Mouse (Mus musculus) T-helper 17 cell (primary cell): ENCODE data around the gene Scnm1.
"Not testable (repeated sequence)": the region's sequence is repeated elsewhere in the genome, so short reads cannot be mapped to it uniquely, and the experiment has no call there.

Source experiments
- in situ Hi-C, 2 experiments: fragments of 300-600 bp; cut with MboI, MseI; formaldehyde crosslinking; loops; 1 replicate in 1 of 2; 2 replicates in 1 of 2; pipeline ENCODE4 v1.15.1; 2025; ENCODE audit warnings: high pct_unique_total_duplicates in 2 of 2

Scnm1 gene

DNA sequence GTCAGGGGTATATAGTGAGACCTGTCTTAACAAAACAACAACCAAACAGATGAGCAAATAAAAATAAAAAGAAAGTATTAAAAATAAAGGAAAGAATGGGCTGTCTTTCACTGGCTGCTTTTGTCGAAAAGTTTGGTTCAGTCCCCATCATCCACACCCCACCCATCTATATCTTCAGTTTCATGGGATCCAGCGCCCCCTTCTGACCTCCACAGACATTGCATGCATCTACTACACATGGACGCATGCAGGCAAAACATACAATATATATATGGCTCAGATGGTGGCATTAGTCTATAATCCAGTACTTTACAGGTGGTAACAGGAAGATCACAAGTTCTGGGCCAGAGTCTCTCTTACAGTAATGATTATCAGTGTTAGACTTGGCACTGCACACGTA lies 20.1 kb upstream of the Scnm1 start:
- in situ Hi-C loops, result no loop called here

DNA sequence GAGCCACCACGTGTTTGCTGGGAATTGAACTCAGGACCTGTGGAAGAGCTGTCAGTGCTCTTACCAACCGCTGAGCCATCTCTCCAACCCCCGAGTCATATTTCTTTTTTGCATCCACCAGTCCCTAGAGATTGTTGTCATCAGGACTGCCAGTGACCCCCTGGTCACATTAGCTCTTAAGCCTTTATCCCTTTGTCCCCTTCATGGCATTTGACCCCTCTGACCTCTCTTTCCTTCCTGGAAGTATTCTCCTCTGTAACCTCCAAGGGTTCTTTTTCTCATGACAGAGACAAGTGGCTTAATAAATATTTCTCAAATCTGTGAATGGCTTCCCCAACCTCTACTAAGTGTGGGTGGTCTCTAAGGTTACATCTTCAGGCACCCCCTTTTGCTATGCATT lies 14.1 kb upstream of the Scnm1 start:
- in situ Hi-C loops, result loop anchor here in 1 of 2 experiments (10.0 kb wide), 1 partner anchor 117 kb away; no protein-coding TSS in a partner anchor

GRCm38 (mm10) chr3:95142617-95143011 lies 8.8 kb upstream of the Scnm1 start:
- in situ Hi-C loops, result loop anchor here in 1 of 2 experiments (5.0 to 10.0 kb wide), 2 partner anchors 70 to 122 kb away; no protein-coding TSS in a partner anchor

GRCm38 (mm10) chr3:95141952-95142616 lies 8.3 kb upstream of the Scnm1 start, which contains the start of gene Tnfaip8l2:
Tnfaip8l2 (minus strand) TSS chr3:95142360.
- in situ Hi-C loops, result loop anchor here in 1 of 2 experiments (5.0 to 10.0 kb wide), 2 partner anchors 70 to 123 kb away; no protein-coding TSS in a partner anchor

DNA sequence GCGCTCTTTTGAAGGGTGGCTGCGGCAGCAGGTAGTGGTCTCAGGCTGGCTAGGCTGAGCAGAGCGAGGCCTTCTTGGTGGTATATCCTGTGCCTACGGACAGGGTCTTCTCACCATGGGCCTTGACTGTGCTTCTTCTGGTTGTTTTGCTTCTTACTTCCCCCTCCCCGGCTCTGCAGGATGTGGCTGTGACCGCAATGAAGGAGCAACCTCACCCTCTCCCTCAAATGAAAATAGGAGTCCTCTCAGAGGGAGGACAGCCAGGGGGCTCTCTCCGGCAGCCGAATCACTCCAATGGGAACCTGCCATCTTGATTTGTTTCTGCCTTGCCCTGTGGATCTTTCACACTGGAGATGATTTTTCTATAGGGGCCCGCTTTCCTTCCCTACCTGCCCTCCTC lies 7.7 kb upstream of the Scnm1 start:
- in situ Hi-C loops, result loop anchor here in 1 of 2 experiments (5.0 to 10.0 kb wide), 2 partner anchors 71 to 123 kb away; no protein-coding TSS in a partner anchor

DNA sequence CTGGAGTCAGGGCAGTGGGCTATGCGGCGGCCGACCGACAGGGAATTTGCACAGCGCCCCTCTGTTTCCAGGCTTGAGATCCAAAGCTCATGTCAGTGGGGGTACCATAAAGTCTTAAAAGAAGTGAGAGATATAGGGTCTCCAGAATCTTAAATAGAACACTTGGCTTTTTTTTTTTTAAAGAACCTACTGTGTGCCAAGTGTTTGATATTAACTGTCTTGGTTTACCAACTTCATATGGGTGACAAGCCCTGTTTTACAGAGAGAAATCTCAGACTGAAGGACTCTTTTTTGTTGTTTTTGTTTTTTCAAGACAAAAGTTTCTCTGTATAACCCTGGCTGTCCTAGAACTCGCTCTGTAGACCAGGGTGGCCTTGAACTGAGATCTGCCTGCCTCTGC lies 7.0 kb upstream of the Scnm1 start:
- in situ Hi-C loops, result loop anchor here in 1 of 2 experiments (5.0 to 10.0 kb wide), 2 partner anchors 72 to 124 kb away; no protein-coding TSS in a partner anchor

- in situ Hi-C loops, result loop anchor here in 1 of 2 experiments (5.0 to 10.0 kb wide), 2 partner anchors 72 to 125 kb away; no protein-coding TSS in a partner anchor
Measured at GRCm38 (mm10) chr3:95140289-95140595, 6.4 kb upstream of the Scnm1 start.

GRCm38 (mm10) chr3:95139586-95140288 lies 5.9 kb upstream of the Scnm1 start:
- in situ Hi-C loops, result loop anchor here (5.0 to 10.0 kb wide), 3 partner anchors 73 to 1212 kb away; no protein-coding TSS in a partner anchor

DNA sequence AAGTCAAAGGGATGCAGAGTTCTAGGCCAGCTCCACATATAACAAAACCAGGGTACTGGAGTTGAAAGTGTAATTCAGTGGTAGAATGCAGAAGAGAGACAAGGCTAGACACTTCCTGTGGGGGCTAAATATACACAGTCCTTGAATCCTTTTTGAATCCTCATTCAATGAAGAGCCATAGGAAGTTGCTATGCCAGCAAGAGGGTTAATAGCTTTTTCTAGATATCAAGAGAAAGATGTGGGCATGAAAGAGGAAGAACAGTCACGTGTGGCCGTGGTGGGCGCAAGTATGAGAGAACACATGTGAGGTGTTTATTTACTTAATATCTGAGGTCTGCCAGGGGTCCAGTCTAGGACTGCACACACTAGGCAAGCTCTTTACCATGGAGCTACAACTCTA lies 2.5 kb upstream of the Scnm1 start:
- in situ Hi-C loops, result loop anchor here (5.0 kb wide), 1 partner anchor 1209 kb away; no protein-coding TSS in a partner anchor

DNA sequence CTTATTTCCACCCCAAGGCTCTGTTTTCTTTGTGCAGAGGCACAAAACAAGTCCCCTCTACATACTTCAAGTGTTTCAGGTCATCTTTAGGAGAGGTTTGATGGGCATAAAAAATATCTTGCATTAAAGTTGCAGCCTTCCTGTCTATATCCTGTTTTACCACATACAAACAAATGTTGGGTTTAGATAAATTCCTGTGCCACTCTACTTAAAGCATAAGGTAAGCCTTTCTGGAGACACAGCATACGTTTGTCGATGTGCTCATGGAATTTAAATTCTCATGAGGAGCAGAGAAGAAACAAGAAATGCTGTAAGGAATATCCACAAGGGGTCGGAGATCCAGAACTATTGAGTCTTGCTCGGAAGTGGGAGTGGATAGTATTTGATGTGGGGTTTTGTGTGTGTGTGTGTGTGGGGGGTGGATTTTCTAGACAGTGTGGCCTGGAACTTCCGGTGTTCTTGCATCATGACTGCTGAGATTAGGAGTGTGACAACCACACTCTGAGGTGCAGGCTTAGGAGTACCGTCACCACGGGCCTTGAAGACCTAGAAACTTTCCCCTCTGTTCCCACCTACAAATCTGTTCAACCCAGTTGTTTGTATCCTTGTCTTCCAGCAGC lies 1.7 kb upstream of the Scnm1 start:
- in situ Hi-C loops, result loop anchor here (5.0 kb wide), 1 partner anchor 1208 kb away; no protein-coding TSS in a partner anchor

DNA sequence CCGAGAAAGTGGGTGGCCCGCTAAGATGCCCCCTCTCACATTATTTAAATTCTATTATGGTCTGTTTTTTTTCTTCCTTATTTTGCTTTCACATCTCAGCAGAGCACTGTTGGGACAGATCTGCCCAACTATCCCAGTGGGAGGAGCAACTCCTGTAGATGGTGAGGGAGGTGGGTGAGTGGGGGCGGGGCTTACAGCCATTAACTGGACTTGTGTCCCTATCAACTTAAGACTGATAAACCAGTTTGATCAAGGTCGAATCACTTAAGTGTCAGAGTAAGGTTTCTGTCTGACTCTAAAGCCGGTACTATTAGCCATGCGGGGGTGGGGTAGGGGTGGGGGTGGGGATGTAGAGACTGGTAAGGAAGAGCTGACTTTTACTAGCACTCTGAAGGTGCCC lies 1.2 kb upstream of the Scnm1 start:
- in situ Hi-C loops, result loop anchor here (5.0 kb wide), 1 partner anchor 1208 kb away; no protein-coding TSS in a partner anchor

- in situ Hi-C loops, result not testable (repeated sequence)
Measured at GRCm38 (mm10) chr3:95134133-95134532, 322 bp upstream of the Scnm1 start.

- in situ Hi-C loops, result no loop called here
Measured at GRCm38 (mm10) chr3:95133176-95133575, 635 bp downstream of the Scnm1 start.

DNA sequence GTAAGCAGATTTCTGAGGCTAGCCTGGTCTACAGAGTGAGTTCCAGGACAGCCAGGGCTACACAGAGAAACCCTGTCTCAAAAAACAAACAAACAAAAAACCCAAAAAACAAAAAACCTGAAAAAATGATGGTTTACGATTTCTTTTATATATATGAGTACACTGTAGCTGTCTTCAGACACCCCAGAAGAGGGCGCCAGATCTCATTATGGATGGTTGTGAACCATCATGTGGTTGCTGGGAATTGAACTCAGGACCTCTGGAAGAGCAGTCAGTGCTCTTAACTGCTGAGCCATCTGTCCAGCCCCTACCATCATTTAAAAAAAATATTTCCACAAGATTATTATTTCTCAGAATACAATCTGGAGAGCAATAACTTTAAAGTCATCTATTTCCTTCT lies 1.4 kb downstream of the Scnm1 start:
- in situ Hi-C loops, result not testable (repeated sequence)

GRCm38 (mm10) chr3:95130081-95130480 lies 3.7 kb downstream of the Scnm1 start:
- in situ Hi-C loops, result no loop called here

DNA sequence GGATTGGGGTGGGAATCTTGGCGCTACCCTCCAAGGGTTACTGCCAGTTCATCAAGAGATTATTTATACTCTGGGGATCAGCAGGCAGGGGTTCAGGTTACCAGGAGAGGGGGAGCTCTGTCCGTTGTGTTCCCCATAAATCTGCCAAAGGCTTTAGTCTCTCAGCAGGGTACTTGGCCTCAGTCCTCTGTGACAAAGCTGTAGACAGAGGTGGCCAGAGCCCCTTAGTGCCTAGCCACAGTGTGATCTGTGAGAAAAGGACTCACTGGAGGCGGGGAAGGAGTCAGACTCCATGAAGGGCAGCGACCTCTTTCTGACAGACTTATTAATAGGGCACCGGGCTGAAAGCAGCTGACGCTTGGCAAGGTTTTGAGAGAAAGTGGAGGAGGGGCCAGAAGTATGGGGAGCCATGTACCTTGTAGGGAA lies 4.6 kb downstream of the Scnm1 start:
- in situ Hi-C loops, result no loop called here

- in situ Hi-C loops, result loop anchor here in 1 of 2 experiments (25.0 kb wide), 1 partner anchor 1112 kb away; the partner anchor contains the start of genes Hist2h2aa1, Hist2h2aa2, Hist2h3c1 and Hist2h3c2
Measured at GRCm38 (mm10) chr3:95124972-95125371, 8.8 kb downstream of the Scnm1 start.

DNA sequence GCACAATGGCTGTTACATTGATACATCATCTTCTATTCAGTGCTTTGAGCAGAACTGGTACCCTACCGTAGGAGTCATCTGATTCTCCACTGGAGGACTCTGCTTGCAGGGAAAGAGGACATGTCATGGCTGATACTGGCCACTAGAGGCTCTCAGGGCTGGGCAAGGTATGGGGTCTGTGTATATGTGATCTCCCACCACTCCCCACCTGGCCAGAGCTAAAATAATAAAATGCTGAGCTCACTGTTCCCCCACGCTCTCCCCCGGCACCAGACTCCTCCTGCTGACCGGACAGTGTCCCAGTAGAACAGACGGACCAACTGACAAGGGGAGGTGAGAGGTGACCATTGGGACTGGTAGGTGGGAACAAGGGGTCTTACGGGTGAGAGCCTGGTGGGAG lies 9.6 kb downstream of the Scnm1 start, which contains the start of gene Tmod4:
Gene Tmod4, plus strand, starts transcription at position 231 of the 400 bp plus-strand sequence.
- in situ Hi-C loops, result loop anchor here in 1 of 2 experiments (25.0 kb wide), 1 partner anchor 1113 kb away; the partner anchor contains the start of genes Hist2h2aa1, Hist2h2aa2, Hist2h3c1 and Hist2h3c2

DNA sequence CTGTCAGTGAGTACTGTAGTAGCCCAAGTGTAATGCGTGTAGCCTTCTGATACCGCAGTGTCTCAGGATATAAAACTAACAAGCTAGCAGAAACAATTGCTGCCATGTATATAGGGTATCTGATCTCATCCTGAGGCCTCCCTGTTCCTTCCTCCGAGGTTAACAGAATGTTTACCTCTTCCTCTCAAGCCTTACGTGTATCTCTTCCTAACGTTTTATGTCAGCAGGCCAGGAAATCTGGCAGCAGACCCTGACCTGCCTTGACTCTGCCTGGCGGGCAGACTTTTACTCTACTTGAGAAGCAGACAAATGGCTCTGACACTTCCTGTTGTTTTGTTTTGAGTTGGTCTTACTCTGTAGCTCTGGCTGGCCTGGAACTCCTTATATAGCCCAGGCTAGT lies 12.2 kb downstream of the Scnm1 start:
- in situ Hi-C loops, result loop anchor here in 1 of 2 experiments (25.0 kb wide), 1 partner anchor 1116 kb away; the partner anchor contains the start of genes Hist2h2aa1, Hist2h2aa2, Hist2h3c1 and Hist2h3c2

- in situ Hi-C loops, result loop anchor here in 1 of 2 experiments (25.0 kb wide), 1 partner anchor 1120 kb away; the partner anchor contains the start of genes Hist2h2aa1, Hist2h2aa2, Hist2h3c1 and Hist2h3c2
Measured at GRCm38 (mm10) chr3:95117751-95118150, 16.1 kb downstream of the Scnm1 start.

- in situ Hi-C loops, result loop anchor here in 1 of 2 experiments (25.0 kb wide), 1 partner anchor 1125 kb away; the partner anchor contains the start of genes Hist2h2aa1, Hist2h2aa2, Hist2h3c1 and Hist2h3c2
Measured at GRCm38 (mm10) chr3:95112760-95113159, 21.1 kb downstream of the Scnm1 start.
